In the genomic region with DNA sequence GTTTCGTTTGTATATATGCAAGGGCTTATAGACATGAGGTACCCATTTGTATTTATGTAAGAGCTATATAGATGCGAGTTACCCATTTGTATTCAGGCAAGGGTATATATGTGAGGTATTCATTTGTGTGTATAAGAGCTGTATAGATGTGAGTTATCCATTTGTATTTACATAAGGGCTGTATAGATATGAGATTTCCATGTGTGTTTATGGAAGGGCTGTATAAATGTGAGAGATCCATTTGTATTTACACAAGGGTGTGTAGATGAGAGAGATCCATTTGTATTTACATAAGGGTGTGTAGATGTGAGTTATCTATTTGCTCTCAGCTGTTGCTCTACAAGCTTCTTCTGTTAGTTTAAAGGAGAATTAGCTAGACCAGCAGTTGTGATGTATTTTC, we compare ENCODE assay signal across 19 mouse cellular contexts.
A peak's percentile ranks its signal among the peaks of the same experiment; 100 is the strongest.
DNase-seq lines count a peak whose midpoint lies in the region; ATAC-seq and TF ChIP-seq lines count a peak whose summit lies in the region.
"Had no signal": no experiment of that assay in that cellular context is flagged by ENCODE, and none has a peak within 500 bp of the region (broad histone marks: within the 10 kb centered on the region; RNA-seq: fewer than 3 reads in every experiment).

No protein-coding gene starts in this region.

- H3K4me3 ChIP-seq in forebrain, embryonic 15.5 days: no peak overlapping the region
- H3K4me3 ChIP-seq in forebrain, embryonic 11.5 days (ENCODE audit: low read depth, low read length): no peak overlapping the region
- no peak overlapping the region for H3K4me3 ChIP-seq in limb, embryonic 15.5 days
- H3K4me3 ChIP-seq in limb, embryonic 10.5 days: no peak overlapping the region
- no peak overlapping the region for H3K4me3 ChIP-seq in intestine, postnatal 0 days (ENCODE audit: low read depth, low read length)
- no peak overlapping the region for H3K4me3 ChIP-seq in heart, adult 2 months
- H3K4me3 ChIP-seq: embryonic facial prominence, embryonic 13.5 days; heart, embryonic 12.5 days; hindbrain, embryonic 10.5 days had no signal

- no peak for TF ChIP-seq EP300 in heart, adult 2 months (IDR thresholded peaks at IDR 0.05; ENCODE audit: insufficient read depth, low read depth, low read length)

- DNase-seq in forebrain, embryonic 11.5 days (ENCODE audit: low spot score): no peak
- no peak for DNase-seq in limb, embryonic 10.5 days (ENCODE audit: low spot score)
- no peak for DNase-seq in heart, adult 2 months
- no peak for DNase-seq in urinary bladder, adult 18-20 months (ENCODE audit: low spot score in 2 of 2)
- DNase-seq: adrenal gland, postnatal 14 days; cerebellum, adult 18-20 months; cerebellum, adult 9-11 months; cerebellum, postnatal 36 days; gastrocnemius, postnatal 10 days had no signal

- no peak for TF ChIP-seq POLR2A in heart, adult 2 months (IDR thresholded peaks at IDR 0.05; ENCODE audit: insufficient read depth, low read depth, low read length)

- no peaks in the 10 kb centered on the region for H3K27me3 ChIP-seq in forebrain, embryonic 15.5 days
- no peaks in the 10 kb centered on the region for H3K27me3 ChIP-seq in forebrain, embryonic 11.5 days (ENCODE audit: control insufficient read depth, insufficient read depth, low read length)
- H3K27me3 ChIP-seq in limb, embryonic 15.5 days: no peaks in the 10 kb centered on the region
- no peaks in the 10 kb centered on the region for H3K27me3 ChIP-seq in limb, embryonic 10.5 days (ENCODE audit: low read depth, poor library complexity, severe bottlenecking)
- no peaks in the 10 kb centered on the region for H3K27me3 ChIP-seq in intestine, postnatal 0 days (replicated peaks; ENCODE audit: control insufficient read depth, insufficient read depth, low read length)
- no peaks in the 10 kb centered on the region for H3K27me3 ChIP-seq in heart, adult 2 months (ENCODE audit: control insufficient read depth, insufficient read depth, low read length)
- H3K27me3 ChIP-seq: embryonic facial prominence, embryonic 13.5 days; heart, embryonic 12.5 days; Patski had no signal

- no peak for TF ChIP-seq CTCF in intestine, postnatal 0 days (IDR thresholded peaks at IDR 0.05; ENCODE audit: low read depth)
- TF ChIP-seq CTCF in heart, adult 2 months (IDR thresholded peaks at IDR 0.05): no peak

- ATAC-seq in forebrain, embryonic 15.5 days (replicated peaks): no peak
- ATAC-seq in forebrain, embryonic 11.5 days (replicated peaks; ENCODE audit: low FRiP score): no peak
- ATAC-seq in limb, embryonic 15.5 days (ENCODE audit: insufficient number of reproducible peaks, low FRiP score, low TSS enrichment, low read depth): no peak
- ATAC-seq in intestine, postnatal 0 days: peak; percentile 82
- ATAC-seq: activated CD4-positive, CD25-positive, alpha-beta regulatory T cell, adult 4 months; forebrain, embryonic 14.5 days; hindbrain, embryonic 16.5 days; Patski had no signal

- intact Hi-C loops in heart, adult 2 months (cut with DNase I): no loop called here

- H3K27ac ChIP-seq in forebrain, embryonic 15.5 days (replicated peaks): 0 out of 2 replicates have a peak overlapping the region, but pooled peaks have one; percentile 15
- H3K27ac ChIP-seq in forebrain, embryonic 11.5 days (ENCODE audit: low read depth, low read length): no peak overlapping the region
- 0 out of 2 replicates have a peak overlapping the region, but pooled peaks have one; percentile 75 for H3K27ac ChIP-seq in limb, embryonic 15.5 days
- H3K27ac ChIP-seq in limb, embryonic 10.5 days: no peak overlapping the region
- no peak overlapping the region for H3K27ac ChIP-seq in intestine, postnatal 0 days (ENCODE audit: low read depth, low read length)
- no peak overlapping the region for H3K27ac ChIP-seq in heart, adult 2 months
- H3K27ac ChIP-seq: hindbrain, embryonic 10.5 days had no signal

- peaks cover 7% of the 10 kb centered on the region for H3K79me2 ChIP-seq in heart, adult 2 months (replicated peaks; ENCODE audit: control insufficient read depth, insufficient read depth, low read length)

- H3K4me1 ChIP-seq in forebrain, embryonic 15.5 days: peaks cover 65% of the 10 kb centered on the region
- H3K4me1 ChIP-seq in forebrain, embryonic 11.5 days (replicated peaks; ENCODE audit: control insufficient read depth, insufficient read depth, low read length): 0 out of 2 replicates have a peak, but pooled peaks cover 6% of the 10 kb centered on the region
- peaks cover 50% of the 10 kb centered on the region for H3K4me1 ChIP-seq in limb, embryonic 15.5 days
- H3K4me1 ChIP-seq in limb, embryonic 10.5 days: peaks cover 24% of the 10 kb centered on the region
- H3K4me1 ChIP-seq in intestine, postnatal 0 days (replicated peaks; ENCODE audit: control insufficient read depth, insufficient read depth, low read length): peaks cover 9% of the 10 kb centered on the region; the same call in 1 of the 2 replicates
- peaks cover 36% of the 10 kb centered on the region for H3K4me1 ChIP-seq in heart, adult 2 months (ENCODE audit: control insufficient read depth, insufficient read depth, low read length)

- no peak overlapping the region for H3K4me2 ChIP-seq in forebrain, embryonic 15.5 days (replicated peaks)
- no peak overlapping the region for H3K4me2 ChIP-seq in forebrain, embryonic 11.5 days (ENCODE audit: low read depth, low read length, severe bottlenecking)
- H3K4me2 ChIP-seq in limb, embryonic 15.5 days: no peak overlapping the region
- no peak overlapping the region for H3K4me2 ChIP-seq in intestine, postnatal 0 days (replicated peaks; ENCODE audit: low read depth)
- H3K4me2 ChIP-seq: embryonic facial prominence, embryonic 13.5 days; heart, embryonic 12.5 days had no signal

- 88% methylated on average over 2 of the region's 2 CpGs for WGBS in forebrain, embryonic 15.5 days
- 87% methylated on average over 2 of the region's 2 CpGs for WGBS in forebrain, embryonic 11.5 days
- 83% methylated on average over 2 of the region's 2 CpGs for WGBS in limb, embryonic 15.5 days
- WGBS in limb, embryonic 10.5 days: 93% methylated on average over 2 of the region's 2 CpGs
- 35% methylated on average over 2 of the region's 2 CpGs for WGBS in intestine, postnatal 0 days
- WGBS in heart, adult 2 months: 90% methylated on average over 2 of the region's 2 CpGs

- H3K9ac ChIP-seq in forebrain, embryonic 15.5 days (replicated peaks): no peak overlapping the region
- no peak overlapping the region for H3K9ac ChIP-seq in forebrain, embryonic 11.5 days (ENCODE audit: low read length)
- no peak overlapping the region for H3K9ac ChIP-seq in limb, embryonic 15.5 days
- H3K9ac ChIP-seq in intestine, postnatal 0 days (ENCODE audit: low read depth, low read length): no peak overlapping the region
- H3K9ac ChIP-seq in heart, adult 2 months (ENCODE audit: low read depth, low read length): no peak overlapping the region
- H3K9ac ChIP-seq: embryonic facial prominence, embryonic 13.5 days; heart, embryonic 12.5 days had no signal

- H3K36me3 ChIP-seq in forebrain, embryonic 15.5 days: 0 out of 2 replicates have a peak, but pooled peaks cover 2% of the 10 kb centered on the region
- H3K36me3 ChIP-seq in forebrain, embryonic 11.5 days (ENCODE audit: control insufficient read depth, insufficient read depth, low read length): no peaks in the 10 kb centered on the region; the same call in 1 of the 2 replicates
- peaks cover 14% of the 10 kb centered on the region for H3K36me3 ChIP-seq in limb, embryonic 15.5 days
- H3K36me3 ChIP-seq in limb, embryonic 10.5 days: peaks cover 50% of the 10 kb centered on the region
- H3K36me3 ChIP-seq in intestine, postnatal 0 days (ENCODE audit: control insufficient read depth, insufficient read depth): 0 out of 2 replicates have a peak, but pooled peaks cover 7% of the 10 kb centered on the region
- peaks cover 26% of the 10 kb centered on the region for H3K36me3 ChIP-seq in heart, adult 2 months (ENCODE audit: control insufficient read depth, insufficient read depth, low read length)

- no peaks in the 10 kb centered on the region for H3K9me3 ChIP-seq in forebrain, embryonic 15.5 days
- H3K9me3 ChIP-seq in forebrain, embryonic 11.5 days (ENCODE audit: control insufficient read depth, low read length): no peaks in the 10 kb centered on the region
- no peaks in the 10 kb centered on the region for H3K9me3 ChIP-seq in limb, embryonic 15.5 days
- H3K9me3 ChIP-seq in limb, embryonic 10.5 days (replicated peaks): no peaks in the 10 kb centered on the region
- no peaks in the 10 kb centered on the region for H3K9me3 ChIP-seq in intestine, postnatal 0 days (ENCODE audit: control insufficient read depth)
- H3K9me3 ChIP-seq: embryonic facial prominence, embryonic 13.5 days; heart, embryonic 12.5 days; hindbrain, embryonic 10.5 days had no signal

Comparison
In these comparisons a context has a peak if more than half of its experiments do, and no peak if none do; other contexts are left out.
1. H3K27ac ChIP-seq: peak in forebrain, embryonic 15.5 days (single experiment) and limb, embryonic 15.5 days (single experiment); none in forebrain, embryonic 11.5 days (single experiment), limb, embryonic 10.5 days (single experiment), intestine, postnatal 0 days (single experiment) and heart, adult 2 months (single experiment).